Mouse (Mus musculus) heart, embryonic 14.5 days (tissue): ENCODE results near the gene Foxq1. TPM values are rescaled to one million over a fixed set of nuclear protein-coding genes. Genes with fewer than 3 reads are reported as not detected.

Experiments
- ATAC-seq: fragments of 200-750 bp; cut with Nextera tagmentation; 2 replicates; pipeline ENCODE4 v1.8.0; 2017; ENCODE audit warnings: low read depth, moderate TSS enrichment; ENCODE audit not compliant: insufficient number of reproducible peaks, insufficient read depth, low FRiP score
- H3K27ac ChIP-seq, 2 experiments: fragments of 200-500 bp in 1 of 2; fragments of 300-500 bp in 1 of 2; sonication (generic) in 1 of 2; replicated peaks in 1 of 2; 2 replicates each; pipeline ENCODE4 v1.5.1; 2012 to 2014; ENCODE audit warnings: low read depth in 2 of 2, low read length in 2 of 2, control low read depth in 1 of 2, mild to moderate bottlenecking in 1 of 2, mixed read lengths in 1 of 2; ENCODE audit not compliant: control insufficient read depth in 1 of 2, insufficient read depth in 1 of 2
- H3K27me3 ChIP-seq: fragments of 300-500 bp; sonication (generic); 2 replicates; pipeline ENCODE4 v1.6.1; 2014; ENCODE audit warnings: mild to moderate bottlenecking, low read length, control low read depth; ENCODE audit not compliant: control insufficient read depth, insufficient read depth
- H3K36me3 ChIP-seq: fragments of 300-500 bp; sonication (generic); 2 replicates; pipeline ENCODE4 v1.6.1; 2014; ENCODE audit warnings: mild to moderate bottlenecking, control low read depth, low read length, mixed read lengths; ENCODE audit not compliant: control insufficient read depth, insufficient read depth
- H3K4me1 ChIP-seq, 2 experiments: fragments of 200-500 bp in 1 of 2; fragments of 300-500 bp in 1 of 2; sonication (generic) in 1 of 2; 2 replicates each; pipeline ENCODE4 v1.6.1; 2012 to 2014; ENCODE audit warnings: low read length in 2 of 2, control low read depth in 1 of 2, mixed read lengths in 1 of 2; ENCODE audit not compliant: control insufficient read depth in 2 of 2, insufficient read depth in 2 of 2
- H3K4me2 ChIP-seq: fragments of 300-500 bp; sonication (generic); 2 replicates; pipeline ENCODE4 v1.6.1; 2014; ENCODE audit warnings: mild to moderate bottlenecking, low read length
- H3K4me3 ChIP-seq, 2 experiments: fragments of 200-500 bp in 1 of 2; fragments of 300-500 bp in 1 of 2; sonication (generic) in 1 of 2; 2 replicates each; pipeline ENCODE4 v1.5.1; 2012 to 2014; ENCODE audit warnings: low read length in 2 of 2, mild to moderate bottlenecking in 2 of 2, control low read depth in 1 of 2, low read depth in 1 of 2, moderate library complexity in 1 of 2; ENCODE audit not compliant: control insufficient read depth in 1 of 2, insufficient read depth in 1 of 2
- H3K9ac ChIP-seq: fragments of 300-500 bp; sonication (generic); 2 replicates; pipeline ENCODE4 v1.6.1; 2014; ENCODE audit warnings: mild to moderate bottlenecking, low read length
- H3K9me3 ChIP-seq: fragments of 300-500 bp; sonication (generic); 2 replicates; pipeline ENCODE4 v1.6.1; 2016; ENCODE audit warnings: low read length, control low read depth; ENCODE audit not compliant: control insufficient read depth
- WGBS: fragments of 180-500 bp; shearing (Covaris S2); extraction: QIAGEN DNeasy Blood & Tissue Kit; methylation state at CpG from one replicate; pipeline ENCODE4 v1.1.7; 2014; 5-methylcytosine and 5-hydroxymethylcytosine counted together
- polyA plus RNA-seq: library from polyadenylated mRNA; unstranded; fragments of >200 nt; fragmentation: Nextera tagmentation; extraction: Ambion mirVana; gene quantifications from 2 replicates; pipeline ENCODE4 v1.2.1, GENCODE M21; 2014

Gene Foxq1
- polyA plus RNA-seq, 1 experiment from 2014 or later = 0.19 TPM

DNA sequence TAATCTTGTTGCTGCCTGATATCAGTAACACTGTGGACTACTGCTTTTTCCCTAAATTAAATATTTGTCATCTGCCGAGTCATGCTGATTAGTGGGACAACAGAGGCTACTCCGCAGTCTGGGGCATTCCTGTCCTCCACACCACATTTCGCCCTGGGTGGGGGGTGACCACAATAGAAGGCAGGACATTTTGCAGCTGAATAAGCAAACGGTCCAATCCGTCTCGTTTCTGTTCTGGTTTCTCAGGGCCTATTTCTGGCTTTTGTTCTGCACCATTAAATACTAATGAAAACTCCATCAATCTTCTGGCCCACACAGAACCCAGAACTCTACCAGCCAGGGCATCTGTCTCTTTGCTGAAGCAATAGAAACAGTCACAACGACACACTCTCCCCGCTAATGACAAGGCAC lies 24.3 kb upstream of the Foxq1 start:
- H3K9ac ChIP-seq = no peak overlapping the region
- no peak overlapping the region for H3K4me2 ChIP-seq
- H3K27ac ChIP-seq = no peak overlapping the region
- no peaks in the 10 kb centered on the region for H3K27me3 ChIP-seq
- WGBS = 53% methylated on average over 8 of the region's 8 CpGs
- ATAC-seq = no peak
- no peaks in the 10 kb centered on the region for H3K36me3 ChIP-seq
- H3K4me3 ChIP-seq = no peak overlapping the region
- peaks cover 3% of the 10 kb centered on the region; the same call in 1 of the 2 replicates for H3K9me3 ChIP-seq
- no peaks in the 10 kb centered on the region; a peak in 1 of 4 replicates for H3K4me1 ChIP-seq

DNA sequence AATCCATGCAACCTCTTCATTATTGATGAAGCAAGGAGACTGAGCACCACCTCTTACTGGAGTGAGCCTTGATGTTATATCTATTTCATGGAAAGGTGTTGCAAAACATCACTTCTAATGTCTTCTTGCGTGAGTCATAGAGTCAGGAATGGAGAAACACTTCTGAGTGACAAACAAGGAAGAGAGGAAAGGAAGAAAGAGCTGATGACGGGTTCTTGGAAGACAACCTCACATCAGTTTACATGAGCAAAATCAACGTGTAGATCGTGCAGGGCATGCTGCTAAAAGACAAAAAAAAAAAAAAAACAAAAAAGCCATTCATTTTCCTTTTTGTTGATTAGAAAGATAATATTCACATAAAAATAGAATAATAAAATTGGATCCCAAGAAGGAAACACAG lies 21.2 kb upstream of the Foxq1 start:
- no peaks in the 10 kb centered on the region for H3K9me3 ChIP-seq
- WGBS = 80% methylated on average over 4 of the region's 4 CpGs
- ATAC-seq = no peak
- no peaks in the 10 kb centered on the region for H3K36me3 ChIP-seq
- H3K4me1 ChIP-seq = no peaks in the 10 kb centered on the region; a peak in 1 of 4 replicates
- H3K27ac ChIP-seq = no peak overlapping the region
- H3K4me2 ChIP-seq = no peak overlapping the region
- H3K9ac ChIP-seq = no peak overlapping the region
- no peak overlapping the region for H3K4me3 ChIP-seq
- H3K27me3 ChIP-seq = no peaks in the 10 kb centered on the region

- no peak overlapping the region for H3K4me3 ChIP-seq
- H3K9ac ChIP-seq = no peak overlapping the region
- H3K4me1 ChIP-seq = no peaks in the 10 kb centered on the region
- no peak for ATAC-seq
- H3K36me3 ChIP-seq = no peaks in the 10 kb centered on the region
- no peaks in the 10 kb centered on the region for H3K27me3 ChIP-seq
- no peak overlapping the region for H3K27ac ChIP-seq
- H3K4me2 ChIP-seq = no peak overlapping the region
- H3K9me3 ChIP-seq = no peaks in the 10 kb centered on the region
- 87% methylated on average over 5 of the region's 5 CpGs for WGBS
These were observed 12.9 kb upstream of the Foxq1 start for GRCm38 (mm10) chr13:31543021-31543420.

- ATAC-seq = no peak
- WGBS = 72% methylated on average over 2 of the region's 2 CpGs
- Histone ChIP-seq H3K4me2 (no peak overlapping the region), H3K27ac (no peak overlapping the region), H3K27me3 (no peaks in the 10 kb centered on the region), H3K9me3 (no peaks in the 10 kb centered on the region), H3K9ac (no peak overlapping the region), H3K36me3 (no peaks in the 10 kb centered on the region), H3K4me3 (no peak overlapping the region), H3K4me1 (no peaks in the 10 kb centered on the region)
These were observed 9.2 kb upstream of the Foxq1 start for GRCm38 (mm10) chr13:31546784-31547183.

DNA sequence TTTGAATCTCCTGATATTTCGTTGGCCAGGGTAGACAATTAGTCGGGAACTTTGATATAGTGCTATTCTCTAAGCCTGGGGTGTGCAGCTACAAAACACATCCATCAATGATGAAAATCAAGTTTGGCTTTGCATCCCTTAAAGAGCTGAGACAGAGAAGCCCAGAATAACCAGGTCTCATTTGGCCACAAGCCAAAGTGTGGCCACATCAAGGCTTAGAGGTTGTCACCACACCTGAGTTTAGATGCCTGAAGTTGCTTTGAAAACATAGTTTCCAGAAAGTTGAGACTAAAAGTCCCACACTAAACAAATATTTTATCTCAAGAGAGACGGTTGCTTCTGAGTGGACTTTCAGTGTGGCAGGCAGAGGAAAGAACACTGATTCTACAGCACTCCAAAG lies 8.7 kb upstream of the Foxq1 start:
- no peak overlapping the region for H3K27ac ChIP-seq
- H3K9me3 ChIP-seq = no peaks in the 10 kb centered on the region
- no peaks in the 10 kb centered on the region for H3K27me3 ChIP-seq
- no peak overlapping the region for H3K9ac ChIP-seq
- 85% methylated on average over 3 of the region's 3 CpGs for WGBS
- H3K4me1 ChIP-seq = no peaks in the 10 kb centered on the region
- H3K4me3 ChIP-seq = no peak overlapping the region
- no peak overlapping the region for H3K4me2 ChIP-seq
- H3K36me3 ChIP-seq = no peaks in the 10 kb centered on the region
- no peak for ATAC-seq

DNA sequence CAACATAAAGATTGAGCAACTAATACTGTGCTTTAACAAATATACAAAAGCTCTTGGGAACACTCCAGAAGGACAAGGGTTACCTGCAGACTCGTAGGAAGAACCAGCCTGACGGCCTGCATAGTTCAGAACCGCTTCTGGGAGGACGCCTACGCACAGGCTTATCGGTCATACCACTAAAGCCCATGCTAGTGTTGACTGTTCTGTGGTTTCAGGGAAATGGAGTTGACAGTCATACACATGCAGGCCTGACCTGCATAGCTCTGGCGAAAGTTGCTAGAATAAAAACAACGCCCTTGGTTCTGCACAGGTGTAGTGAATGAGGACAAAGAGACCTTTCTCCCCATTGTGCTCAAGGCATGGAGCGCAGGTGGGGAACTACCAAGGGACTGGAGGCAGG lies 8.3 kb upstream of the Foxq1 start:
- no peaks in the 10 kb centered on the region for H3K4me1 ChIP-seq
- no peak overlapping the region for H3K4me2 ChIP-seq
- no peak overlapping the region for H3K27ac ChIP-seq
- 87% methylated on average over 9 of the region's 9 CpGs for WGBS
- no peaks in the 10 kb centered on the region for H3K9me3 ChIP-seq
- no peaks in the 10 kb centered on the region for H3K27me3 ChIP-seq
- no peak overlapping the region for H3K9ac ChIP-seq
- H3K36me3 ChIP-seq = no peaks in the 10 kb centered on the region
- no peak overlapping the region for H3K4me3 ChIP-seq
- ATAC-seq = no peak

GRCm38 (mm10) chr13:31556964-31557767 lies 1.2 kb downstream of the Foxq1 start:
- no peaks in the 10 kb centered on the region for H3K36me3 ChIP-seq
- H3K9ac ChIP-seq = peak overlapping the region; percentile 54; the same call in 1 of the 2 replicates
- WGBS = 8% methylated on average over 24 of the region's 24 CpGs
- peak overlapping the region; percentile 99 for H3K4me2 ChIP-seq
- no peak for ATAC-seq
- H3K27me3 ChIP-seq = peaks cover 85% of the 10 kb centered on the region
- H3K9me3 ChIP-seq = no peaks in the 10 kb centered on the region
- H3K4me3 ChIP-seq = peak overlapping the region; percentile 51 to 69
- H3K27ac ChIP-seq = no peak overlapping the region
- H3K4me1 ChIP-seq = peaks cover 5 to 21% of the 10 kb centered on the region in 2 experiments; a peak in 3 of 4 replicates
